Mouse (Mus musculus): ENCODE results near the gene Fdxr.

GRCm38 (mm10) chr11:115275509-115275908, 1.3 kb downstream of the Fdxr start:
- no peak for TF ChIP-seq SRF (IDR thresholded peaks at IDR 0.05; ENCODE audit: control insufficient read depth, insufficient read length, low read depth)
- TF ChIP-seq POLR2A (IDR thresholded peaks at IDR 0.05; ENCODE audit: insufficient read length, low read depth) = no peak
- no peak for TF ChIP-seq TCF12 (IDR thresholded peaks at IDR 0.05; ENCODE audit: insufficient read depth, poor library complexity, severe bottlenecking)
- no peak for TF ChIP-seq CEBPB (IDR thresholded peaks at IDR 0.05; ENCODE audit: insufficient read depth, poor library complexity, severe bottlenecking)
